Mouse (Mus musculus) heart, embryonic 10.5 days (tissue): ENCODE data around the gene Zcchc17. TPM values are rescaled to one million over a fixed set of nuclear protein-coding genes. Genes with fewer than 3 reads are reported as not detected.

ENCODE experiments used
- DNase-seq: peaks from one replicate; pipeline ENCODE4 v3.0.0-alpha.2; 2017; ENCODE audit warnings: low spot score
- H3K27ac ChIP-seq: fragments of 300-500 bp; sonication (generic); 2 replicates; pipeline ENCODE4 v1.5.1; 2016; ENCODE audit warnings: mild to moderate bottlenecking
- H3K27me3 ChIP-seq: fragments of 300-500 bp; sonication (generic); 2 replicates; pipeline ENCODE4 v1.6.1; 2016; ENCODE audit warnings: mild to moderate bottlenecking; ENCODE audit not compliant: poor library complexity, insufficient read depth, severe bottlenecking
- H3K36me3 ChIP-seq: fragments of 300-500 bp; sonication (generic); 2 replicates; pipeline ENCODE4 v1.6.1; 2016; ENCODE audit warnings: mild to moderate bottlenecking, moderate library complexity
- H3K4me1 ChIP-seq: fragments of 300-500 bp; sonication (generic); 2 replicates; pipeline ENCODE4 v1.6.1; 2016; ENCODE audit warnings: mild to moderate bottlenecking
- H3K4me3 ChIP-seq: fragments of 300-500 bp; sonication (generic); 2 replicates; pipeline ENCODE4 v1.5.1; 2016; ENCODE audit warnings: mild to moderate bottlenecking, moderate library complexity
- H3K9me3 ChIP-seq: fragments of 300-500 bp; sonication (generic); 2 replicates; pipeline ENCODE4 v1.6.1; 2016; ENCODE audit warnings: mild to moderate bottlenecking, moderate library complexity
- WGBS: fragments of 180-500 bp; shearing (Covaris S2); methylation state at CpG from one replicate; pipeline ENCODE4 v1.1.7; 2016; 5-methylcytosine and 5-hydroxymethylcytosine counted together
- polyA plus RNA-seq: library from polyadenylated mRNA; unstranded; fragments of >200 nt; fragmentation: Nextera tagmentation; extraction: Ambion mirVana; gene quantifications from 2 replicates; pipeline ENCODE4 v1.2.1, GENCODE M21; 2016

Zcchc17 gene
- polyA plus RNA-seq, 1 experiment from 2014 or later: 55.3 TPM

DNA sequence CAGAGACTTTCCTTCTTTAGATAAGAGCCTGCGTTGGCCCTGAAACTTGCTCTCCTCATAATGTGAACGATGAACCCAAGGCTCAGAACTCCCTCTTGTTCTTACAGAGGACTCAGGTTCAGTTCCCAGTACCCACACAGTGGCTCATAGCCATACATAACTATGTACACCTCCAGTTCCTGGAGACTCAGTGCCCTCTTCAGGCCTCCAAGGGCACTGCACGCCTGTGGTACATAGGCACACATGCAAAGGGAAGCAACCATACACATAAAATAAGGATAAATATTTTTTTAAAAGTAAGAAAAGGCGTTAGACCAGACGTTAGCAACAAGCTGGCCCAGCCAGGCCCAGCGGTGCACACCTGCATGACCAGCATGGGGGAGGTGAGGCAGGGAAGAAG lies 10.1 kb downstream of the Zcchc17 start:
- 91% methylated on average over 6 of the region's 6 CpGs for WGBS
- peaks cover 73% of the 10 kb centered on the region for H3K36me3 ChIP-seq
- H3K4me1 ChIP-seq: peaks cover 8% of the 10 kb centered on the region; the same call in 1 of the 2 replicates
- H3K4me3 ChIP-seq: no peak overlapping the region
- no peaks in the 10 kb centered on the region for H3K27me3 ChIP-seq
- no peak for DNase-seq
- no peak overlapping the region for H3K27ac ChIP-seq
- no peaks in the 10 kb centered on the region for H3K9me3 ChIP-seq

DNA sequence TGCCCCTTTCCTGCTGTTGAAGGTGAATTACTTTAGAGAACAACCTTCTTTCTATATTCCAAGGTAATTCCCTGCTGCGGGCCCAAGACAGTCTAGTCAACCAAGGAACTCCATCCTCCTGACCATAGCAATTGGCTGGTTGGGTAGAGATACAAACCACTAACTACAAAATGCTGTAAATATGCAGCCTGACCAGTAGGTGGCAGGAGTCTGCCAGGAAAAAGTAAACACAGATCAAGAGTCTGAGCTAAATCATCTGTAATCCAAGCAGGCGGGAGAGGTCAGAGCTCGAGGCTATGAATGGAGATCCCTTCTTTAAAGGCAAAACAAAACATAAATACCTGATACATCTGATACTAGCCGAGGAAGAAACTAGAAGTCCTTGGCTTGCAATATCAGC lies 18.1 kb downstream of the Zcchc17 start:
- no peaks in the 10 kb centered on the region for H3K9me3 ChIP-seq
- H3K36me3 ChIP-seq: peaks cover 46% of the 10 kb centered on the region
- H3K4me3 ChIP-seq: no peak overlapping the region
- H3K4me1 ChIP-seq: peaks cover 5% of the 10 kb centered on the region; the same call in 1 of the 2 replicates
- no peak for DNase-seq
- H3K27me3 ChIP-seq: no peaks in the 10 kb centered on the region
- no peak overlapping the region for H3K27ac ChIP-seq
- 38% methylated on average over 4 of the region's 4 CpGs for WGBS

DNA sequence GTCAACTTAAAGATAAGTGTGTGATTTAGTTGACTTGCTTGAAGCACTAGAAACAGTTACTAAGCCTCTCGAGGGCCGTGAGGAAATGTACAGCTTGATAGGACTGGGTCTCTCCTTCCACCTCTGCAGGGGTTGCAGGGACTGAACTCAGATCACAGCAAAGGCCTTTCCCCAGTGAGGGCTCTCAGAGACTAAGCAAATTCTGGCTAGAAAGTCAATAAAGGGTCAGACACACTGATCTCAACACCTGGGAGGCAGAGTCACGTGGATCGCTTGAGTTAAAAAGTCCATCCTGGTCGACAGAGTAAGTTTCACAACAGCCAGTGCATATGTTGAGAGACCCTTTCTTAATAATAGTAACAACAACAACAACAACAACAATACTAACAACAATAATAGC lies 23.9 kb downstream of the Zcchc17 start:
- 89% methylated on average over 5 of the region's 5 CpGs for WGBS
- Histone ChIP-seq H3K9me3 (no peaks in the 10 kb centered on the region), H3K27me3 (no peaks in the 10 kb centered on the region), H3K36me3 (peaks cover 52% of the 10 kb centered on the region), H3K27ac (no peak overlapping the region), H3K4me1 (no peaks in the 10 kb centered on the region), H3K4me3 (no peak overlapping the region)
- DNase-seq: no peak

DNA sequence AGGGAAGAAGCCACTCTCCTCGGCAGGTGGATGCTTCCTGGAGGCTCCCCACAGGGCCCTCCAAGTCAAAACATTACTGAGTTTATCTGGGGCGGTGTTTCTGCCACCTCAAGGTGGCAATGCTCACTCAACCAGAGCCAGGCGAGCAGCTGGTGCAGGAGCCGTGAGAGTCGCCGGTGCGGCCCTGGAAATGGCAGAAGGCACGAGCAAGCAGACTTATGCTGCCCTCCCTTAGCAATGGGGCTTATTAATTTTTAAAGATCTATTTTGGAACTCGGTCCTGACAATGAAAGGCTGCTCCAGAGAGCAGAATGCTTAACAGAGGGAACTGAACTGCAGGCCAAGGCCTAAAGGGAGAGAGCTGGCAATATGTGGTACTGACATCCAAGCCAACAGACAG lies 32.4 kb downstream of the Zcchc17 start:
- Histone ChIP-seq H3K4me3 (no peak overlapping the region), H3K9me3 (no peaks in the 10 kb centered on the region), H3K27me3 (no peaks in the 10 kb centered on the region), H3K36me3 (peaks cover 67% of the 10 kb centered on the region), H3K27ac (no peak overlapping the region), H3K4me1 (peaks cover 12% of the 10 kb centered on the region; the same call in 1 of the 2 replicates)
- WGBS: 90% methylated on average over 9 of the region's 9 CpGs
- DNase-seq: no peak

DNA sequence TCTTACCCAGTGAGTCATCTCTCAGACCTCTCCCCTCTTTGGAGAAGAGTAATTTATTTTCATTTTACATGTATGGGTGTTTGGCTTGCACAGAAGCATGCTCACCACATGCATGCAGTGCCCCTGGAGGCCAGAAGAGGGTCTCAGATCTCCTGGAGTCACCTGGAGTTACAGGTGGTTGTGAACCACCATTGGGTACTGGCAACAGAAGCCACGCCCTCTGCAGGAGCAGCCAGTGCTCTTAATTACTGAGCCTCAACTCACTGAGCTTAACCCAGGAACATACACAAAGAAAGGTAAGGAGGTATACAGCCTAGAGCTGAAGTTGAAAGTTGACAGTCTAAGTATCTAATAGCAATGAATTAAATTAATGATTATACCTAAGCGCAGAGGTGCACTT lies 34.3 kb downstream of the Zcchc17 start:
- WGBS: 91% methylated on average over 2 of the region's 2 CpGs
- H3K4me1 ChIP-seq: peaks cover 19% of the 10 kb centered on the region
- no peak overlapping the region for H3K4me3 ChIP-seq
- H3K27ac ChIP-seq: no peak overlapping the region
- H3K27me3 ChIP-seq: no peaks in the 10 kb centered on the region
- H3K36me3 ChIP-seq: peaks cover 78% of the 10 kb centered on the region
- H3K9me3 ChIP-seq: no peaks in the 10 kb centered on the region
- DNase-seq: no peak

DNA sequence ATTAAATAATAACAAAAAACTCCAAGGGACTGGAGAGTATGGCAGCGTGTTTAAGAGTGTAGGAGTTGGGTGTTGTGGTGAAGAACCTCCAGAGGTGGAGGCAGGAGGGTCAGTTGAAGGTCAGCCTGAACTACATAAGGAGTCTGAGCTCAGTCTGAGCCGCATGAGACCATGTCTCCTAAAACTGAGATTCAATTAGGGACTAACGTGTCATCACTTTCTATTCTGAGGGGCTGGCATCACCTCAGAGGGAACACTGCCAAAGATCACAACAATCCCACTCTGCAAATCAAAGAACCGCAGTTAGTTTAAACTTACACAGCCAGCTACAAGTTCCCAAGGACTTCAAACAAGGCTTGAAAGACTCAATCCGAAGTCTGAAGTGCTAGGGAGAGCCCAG lies 36.1 kb downstream of the Zcchc17 start:
- Histone ChIP-seq H3K9me3 (no peaks in the 10 kb centered on the region), H3K27ac (peak overlapping the region; percentile 4; the same call in 1 of the 2 replicates), H3K4me3 (no peak overlapping the region), H3K4me1 (peaks cover 24% of the 10 kb centered on the region), H3K27me3 (no peaks in the 10 kb centered on the region), H3K36me3 (peaks cover 80% of the 10 kb centered on the region)
- WGBS: 62% methylated on average over 5 of the region's 5 CpGs
- no peak for DNase-seq

DNA sequence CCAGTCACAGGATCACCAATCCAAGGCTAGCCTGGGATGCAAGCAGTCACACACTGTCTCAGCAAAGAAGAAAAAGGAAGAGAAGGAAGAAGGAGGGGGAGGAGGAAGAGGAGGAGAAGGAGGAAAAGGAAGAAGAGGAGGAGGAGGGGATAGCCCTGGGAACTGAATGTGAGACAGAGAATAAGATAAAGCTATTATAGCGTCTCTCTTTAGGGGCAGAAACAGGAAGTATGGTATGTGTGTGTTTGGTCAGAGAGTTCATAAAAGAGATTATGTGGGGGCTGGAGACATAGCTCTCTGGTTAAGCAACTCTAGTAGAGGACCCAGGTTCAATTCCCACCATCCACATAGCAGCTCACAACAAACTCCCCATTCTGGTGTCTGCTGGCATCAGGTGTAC lies 36.6 kb downstream of the Zcchc17 start:
- no peaks in the 10 kb centered on the region for H3K27me3 ChIP-seq
- peaks cover 28% of the 10 kb centered on the region for H3K4me1 ChIP-seq
- H3K36me3 ChIP-seq: peaks cover 76% of the 10 kb centered on the region
- no peak overlapping the region for H3K4me3 ChIP-seq
- no peaks in the 10 kb centered on the region for H3K9me3 ChIP-seq
- 41% methylated on average over 1 of the region's 1 CpGs for WGBS
- peak overlapping the region; percentile 4; the same call in 1 of the 2 replicates for H3K27ac ChIP-seq
- DNase-seq: no peak

DNA sequence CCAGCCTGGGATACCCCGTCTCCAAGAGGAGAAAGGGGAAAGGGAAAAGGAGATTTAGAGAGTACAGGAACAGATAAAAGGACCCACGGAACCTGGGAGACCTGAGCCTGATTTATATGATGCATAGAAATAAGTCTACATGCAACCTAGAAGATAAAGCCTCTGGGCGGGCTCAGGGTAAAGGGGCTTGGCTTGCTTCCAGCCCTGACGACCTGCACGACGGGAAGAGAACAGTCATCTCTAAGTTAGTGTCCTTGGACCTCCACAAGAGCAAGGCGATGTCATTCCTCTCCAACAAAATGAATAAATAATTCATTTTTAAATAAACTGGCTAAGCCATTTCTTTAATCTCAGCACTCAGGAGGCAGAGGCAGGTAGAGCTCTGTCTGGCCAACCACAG lies 37.2 kb downstream of the Zcchc17 start:
- DNase-seq: no peak
- Histone ChIP-seq H3K9me3 (no peaks in the 10 kb centered on the region), H3K27ac (no peak overlapping the region), H3K36me3 (peaks cover 70% of the 10 kb centered on the region), H3K27me3 (no peaks in the 10 kb centered on the region), H3K4me1 (peaks cover 33% of the 10 kb centered on the region), H3K4me3 (no peak overlapping the region)
- 85% methylated on average over 7 of the region's 7 CpGs for WGBS

DNA sequence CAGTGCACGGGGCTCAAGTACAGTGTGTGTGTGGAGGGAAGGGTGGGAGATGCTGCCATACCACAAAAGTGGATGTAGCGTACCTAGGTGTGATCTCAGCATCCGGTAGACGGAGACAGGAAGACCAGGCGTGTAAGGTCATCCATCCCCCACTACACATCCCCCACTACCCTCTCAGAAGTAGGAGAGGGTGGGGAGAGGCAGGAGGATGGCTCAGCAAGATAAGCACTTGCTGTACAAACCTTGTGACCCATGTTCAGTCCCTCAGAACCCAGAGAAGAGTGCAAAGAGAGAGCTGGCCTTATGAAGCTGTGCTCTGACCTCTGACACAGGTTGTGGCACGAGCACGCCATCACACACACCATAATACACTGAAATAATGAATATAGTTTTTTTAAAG lies 38.1 kb downstream of the Zcchc17 start:
- DNase-seq: no peak
- peaks cover 66% of the 10 kb centered on the region for H3K36me3 ChIP-seq
- 83% methylated on average over 7 of the region's 7 CpGs for WGBS
- no peak overlapping the region for H3K27ac ChIP-seq
- H3K4me3 ChIP-seq: no peak overlapping the region
- H3K27me3 ChIP-seq: no peaks in the 10 kb centered on the region
- peaks cover 37% of the 10 kb centered on the region for H3K4me1 ChIP-seq
- H3K9me3 ChIP-seq: no peaks in the 10 kb centered on the region

DNA sequence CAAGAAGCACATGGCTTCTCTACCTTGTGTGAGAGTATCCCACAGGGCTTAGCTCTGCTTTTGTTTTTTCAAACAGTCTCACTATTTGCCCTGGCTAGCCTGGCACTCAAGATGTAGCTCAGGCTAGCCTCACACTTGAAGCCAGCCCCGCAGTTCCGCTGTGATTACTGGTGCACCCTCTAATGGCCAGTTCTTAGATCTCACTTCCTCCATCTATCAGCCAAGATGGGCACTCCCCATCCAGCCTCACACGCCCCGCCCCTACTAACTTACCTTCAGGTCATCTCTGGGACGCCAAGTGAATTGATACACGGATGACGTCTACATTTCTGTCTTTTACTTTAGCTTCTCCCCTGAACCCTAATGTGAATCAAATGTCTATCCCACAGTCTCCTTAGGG lies 40.2 kb downstream of the Zcchc17 start:
- Histone ChIP-seq H3K27me3 (no peaks in the 10 kb centered on the region), H3K4me1 (peaks cover 49% of the 10 kb centered on the region), H3K36me3 (peaks cover 67% of the 10 kb centered on the region), H3K4me3 (no peak overlapping the region), H3K9me3 (no peaks in the 10 kb centered on the region), H3K27ac (no peak overlapping the region)
- DNase-seq: no peak
- 81% methylated on average over 7 of the region's 7 CpGs for WGBS

DNA sequence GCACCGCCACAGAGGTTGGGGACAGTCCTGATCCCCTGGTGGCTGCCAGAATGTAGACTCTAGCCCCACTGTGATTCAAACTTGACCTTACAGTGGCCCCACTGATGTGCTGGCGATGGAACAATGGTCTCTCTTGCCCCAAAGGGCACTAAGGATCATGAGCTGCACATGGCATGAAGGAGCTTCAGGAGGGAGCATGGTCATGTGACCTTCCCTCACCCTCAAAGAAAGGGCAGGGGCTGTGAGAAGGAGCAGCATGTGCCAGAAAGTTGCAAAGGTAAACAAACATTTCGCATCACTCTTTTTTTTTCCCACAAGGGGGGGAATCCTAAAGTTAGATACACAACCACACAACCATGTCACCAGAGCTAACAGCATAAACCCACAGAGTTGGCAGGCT lies 41.6 kb downstream of the Zcchc17 start:
- no peak for DNase-seq
- Histone ChIP-seq H3K27me3 (no peaks in the 10 kb centered on the region), H3K36me3 (peaks cover 70% of the 10 kb centered on the region), H3K4me1 (peaks cover 39% of the 10 kb centered on the region), H3K4me3 (no peak overlapping the region), H3K27ac (peak overlapping the region; percentile 24; the same call in 1 of the 2 replicates), H3K9me3 (no peaks in the 10 kb centered on the region)
- WGBS: 63% methylated on average over 3 of the region's 3 CpGs

DNA sequence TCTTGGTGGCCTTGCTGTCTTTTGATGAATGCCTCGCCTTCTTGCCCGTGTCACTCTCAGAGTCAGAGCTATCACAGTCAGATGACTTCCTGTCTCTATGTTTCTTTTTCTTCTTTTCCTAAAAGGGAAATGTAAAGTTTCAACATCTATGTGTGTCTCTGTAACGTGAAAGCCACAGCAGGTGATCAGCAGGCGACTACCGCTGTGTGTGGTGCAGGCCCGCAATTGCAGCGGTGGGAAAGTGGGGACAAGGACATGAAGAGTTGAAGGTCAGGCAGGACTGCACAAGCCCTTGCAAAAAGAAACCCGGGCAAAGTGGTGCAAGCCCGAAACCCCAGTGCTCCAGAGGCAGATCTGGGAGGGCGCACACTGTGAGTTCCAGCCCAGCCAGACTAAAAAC lies 43.1 kb downstream of the Zcchc17 start:
- H3K27ac ChIP-seq: peak overlapping the region; percentile 72; the same call in 1 of the 2 replicates
- H3K4me3 ChIP-seq: no peak overlapping the region
- H3K4me1 ChIP-seq: peaks cover 42% of the 10 kb centered on the region
- no peak for DNase-seq
- H3K36me3 ChIP-seq: peaks cover 67% of the 10 kb centered on the region
- WGBS: 67% methylated on average over 10 of the region's 10 CpGs
- H3K27me3 ChIP-seq: no peaks in the 10 kb centered on the region
- no peaks in the 10 kb centered on the region for H3K9me3 ChIP-seq

DNA sequence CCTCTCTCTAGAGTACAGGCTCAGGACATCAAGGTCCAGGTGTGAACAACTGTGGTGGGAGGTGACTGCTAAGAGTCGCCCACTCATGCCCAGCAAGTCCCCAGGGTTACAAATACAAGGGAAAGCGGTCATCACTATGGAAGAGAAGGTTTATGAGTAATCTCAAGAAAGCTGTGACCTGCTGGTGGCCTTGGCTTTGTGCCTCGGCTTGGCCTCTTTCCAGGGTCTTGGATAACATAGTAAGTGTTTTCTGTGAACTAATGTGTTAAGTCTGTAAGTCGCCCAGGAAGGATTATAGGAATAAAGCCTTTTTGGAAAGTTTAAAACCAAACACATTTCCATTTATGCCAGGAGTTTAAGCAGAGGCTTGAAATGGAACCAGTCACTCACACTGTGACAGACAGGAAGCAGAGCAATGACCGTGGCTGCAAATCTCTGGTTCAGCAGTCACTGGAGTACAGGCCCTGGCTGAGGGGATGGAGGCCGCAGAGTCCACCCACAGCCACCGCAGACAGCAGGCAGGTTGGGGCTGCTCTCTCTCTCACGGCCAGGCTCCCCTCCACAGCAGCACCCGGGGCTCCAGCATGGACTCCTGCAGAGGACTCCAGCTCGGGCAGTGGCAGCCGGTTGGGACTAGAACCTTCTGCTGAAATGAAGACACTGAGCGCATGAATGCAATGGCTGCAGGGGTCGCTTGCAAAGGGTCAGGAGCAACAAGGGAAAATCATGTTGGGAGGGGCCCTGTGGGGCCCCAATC lies 43.8 kb downstream of the Zcchc17 start:
- 75% methylated on average over 13 of the region's 13 CpGs for WGBS
- Histone ChIP-seq H3K9me3 (no peaks in the 10 kb centered on the region), H3K36me3 (peaks cover 62% of the 10 kb centered on the region), H3K27ac (peak overlapping the region; percentile 72), H3K4me3 (no peak overlapping the region), H3K27me3 (no peaks in the 10 kb centered on the region), H3K4me1 (peaks cover 39% of the 10 kb centered on the region)
- DNase-seq: no peak

DNA sequence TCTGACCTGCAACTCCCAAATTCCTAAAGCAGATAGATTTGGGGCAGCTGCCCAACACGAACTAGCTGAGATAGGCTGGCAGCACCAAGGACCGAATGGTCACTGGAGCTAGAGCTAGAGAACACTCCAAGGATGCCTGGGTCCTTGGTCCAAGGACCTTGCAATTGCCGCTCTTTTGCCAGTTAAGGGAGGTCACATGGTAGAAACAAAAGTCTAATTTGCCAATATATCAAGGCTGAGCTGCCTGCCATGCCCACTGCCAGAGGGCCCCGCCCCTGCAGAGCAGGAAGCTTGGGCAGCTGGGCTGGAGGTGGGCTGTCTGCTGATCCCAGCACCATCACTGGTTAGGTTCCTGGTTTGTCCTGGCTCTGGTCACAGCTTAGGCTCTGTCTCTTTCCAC lies 46.2 kb downstream of the Zcchc17 start:
- H3K36me3 ChIP-seq: peaks cover 44% of the 10 kb centered on the region
- H3K4me3 ChIP-seq: no peak overlapping the region
- no peaks in the 10 kb centered on the region for H3K9me3 ChIP-seq
- peaks cover 54% of the 10 kb centered on the region for H3K4me1 ChIP-seq
- H3K27me3 ChIP-seq: peaks cover 22% of the 10 kb centered on the region
- no peak overlapping the region for H3K27ac ChIP-seq
- DNase-seq: no peak
- 85% methylated on average over 4 of the region's 4 CpGs for WGBS
